Mouse (Mus musculus) bone marrow macrophage, adult 2 months (primary cell): Measurements from ENCODE around the gene Catsperg1. TPM values are rescaled to one million over a fixed set of nuclear protein-coding genes. Genes with fewer than 3 reads are reported as not detected.

Source experiments
- H3K27ac ChIP-seq: 2 replicates; pipeline ENCODE4 v1.5.1; 2012; ENCODE audit warnings: low read depth, low read length; ENCODE audit not compliant: insufficient read depth
- H3K4me1 ChIP-seq: 2 replicates; pipeline ENCODE4 v1.6.1; 2012; ENCODE audit warnings: low read length; ENCODE audit not compliant: control insufficient read depth, insufficient read depth
- H3K4me3 ChIP-seq: 2 replicates; pipeline ENCODE4 v1.5.1; 2012; ENCODE audit warnings: mild to moderate bottlenecking, low read length, moderate library complexity; ENCODE audit not compliant: insufficient read depth
- CTCF ChIP-seq: IDR thresholded peaks from 2 replicates; pipeline ENCODE4 v1.5.1; 2012; ENCODE audit warnings: low read depth, mild to moderate bottlenecking, low read length, moderate library complexity
- POLR2A ChIP-seq: IDR thresholded peaks from 2 replicates; pipeline ENCODE4 v1.6.1; 2012; ENCODE audit warnings: mild to moderate bottlenecking, low read depth, low read length, borderline replicate concordance
- polyA plus RNA-seq: library from polyadenylated mRNA; stranded (reverse); fragments of >200 nt; gene quantifications from 2 replicates; pipeline ENCODE4 v1.2.4, GENCODE M21; 2012; ENCODE audit not compliant: missing spikeins, insufficient read depth, insufficient read length

Catsperg1 gene
- polyA plus RNA-seq, 1 experiment: 4.0 TPM

DNA sequence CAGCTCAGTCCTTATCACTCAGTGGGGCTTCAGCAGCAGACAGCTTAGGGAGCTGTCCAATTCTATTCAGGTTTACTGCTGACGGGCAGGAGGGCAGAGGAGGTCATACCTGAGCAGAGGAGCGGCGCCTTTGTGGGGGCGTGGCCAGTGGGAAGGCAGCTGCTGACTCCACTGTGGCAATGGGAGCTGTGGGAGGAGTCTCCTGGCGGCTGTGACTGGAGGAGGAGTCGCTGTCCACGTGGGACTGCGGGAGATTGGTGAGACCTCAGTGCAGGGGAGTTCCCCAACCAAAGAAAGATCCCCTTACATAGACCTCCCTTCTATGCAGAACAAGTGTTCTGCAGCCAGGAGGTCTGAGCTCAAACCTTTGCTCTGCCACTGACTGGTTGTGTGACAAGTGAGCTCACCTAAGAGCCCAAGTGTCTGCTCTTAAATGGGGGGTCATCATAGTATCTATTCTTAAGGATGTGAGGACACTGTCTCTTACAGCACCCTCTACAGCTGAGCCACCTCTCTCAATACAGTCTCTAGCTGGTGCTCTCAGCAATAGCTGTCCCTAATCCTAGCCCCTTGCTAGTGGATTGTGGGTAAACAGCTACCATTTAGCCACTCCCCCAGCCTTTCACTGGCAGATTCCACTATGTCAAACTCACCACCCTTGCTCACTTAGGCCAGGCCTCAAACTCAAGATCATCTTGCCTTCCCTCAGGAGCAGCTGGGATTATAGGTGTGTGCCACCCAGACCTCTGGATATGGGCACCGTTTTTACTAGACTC lies 50.9 kb downstream of the Catsperg1 start:
- H3K27ac ChIP-seq: no peak overlapping the region
- H3K4me3 ChIP-seq: no peak overlapping the region
- peaks cover 5% of the 10 kb centered on the region; the same call in 1 of the 2 replicates for H3K4me1 ChIP-seq
- TF ChIP-seq CTCF (no peak), POLR2A (no peak)

DNA sequence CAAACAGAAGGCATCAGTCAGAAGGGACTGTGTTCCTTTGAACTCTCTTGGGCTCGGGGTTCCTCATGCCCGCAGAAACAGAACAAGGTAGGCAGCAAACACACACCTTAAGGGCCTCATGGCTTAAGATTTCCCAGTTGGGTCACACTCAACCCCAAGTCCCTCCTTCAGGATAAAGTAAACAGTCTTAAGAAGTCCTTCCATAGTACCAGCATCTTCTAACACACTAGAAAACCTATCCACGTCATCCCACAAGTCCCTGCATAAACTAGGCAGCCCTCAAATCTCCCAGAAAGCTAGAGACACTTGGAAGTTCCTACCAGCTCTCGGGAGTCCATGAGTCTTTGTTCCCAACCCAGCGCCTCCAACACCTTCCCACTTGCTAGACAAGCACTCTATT lies 51.5 kb downstream of the Catsperg1 start:
- no peak overlapping the region for H3K27ac ChIP-seq
- peaks cover 5% of the 10 kb centered on the region; the same call in 1 of the 2 replicates for H3K4me1 ChIP-seq
- H3K4me3 ChIP-seq: no peak overlapping the region
- TF ChIP-seq POLR2A (no peak), CTCF (no peak)

- Histone ChIP-seq H3K27ac (no peak overlapping the region), H3K4me3 (no peak overlapping the region), H3K4me1 (peaks cover 12% of the 10 kb centered on the region; the same call in 1 of the 2 replicates)
- TF ChIP-seq POLR2A: no peak
- no peak for TF ChIP-seq CTCF
Observed at GRCm38 (mm10) chr7:29158264-29158663, 55.6 kb downstream of the Catsperg1 start.

GRCm38 (mm10) chr7:29155838-29156782 lies 57.7 kb downstream of the Catsperg1 start, which contains the start of gene Fam98c:
Fam98c (minus strand) TSS chr7:29156234.
- peak within 1 kb of the TSS; percentile 86 for H3K4me3 ChIP-seq
- H3K4me1 ChIP-seq: peaks cover 8% of the 10 kb centered on the region; the same call in 1 of the 2 replicates
- H3K27ac ChIP-seq: peak within 1 kb of the TSS; percentile 50
- TF ChIP-seq CTCF (no peak; the same call in 1 of the 2 replicates), POLR2A (no peak)

- peak overlapping the region; percentile 50 for H3K27ac ChIP-seq
- peak overlapping the region; percentile 86 for H3K4me3 ChIP-seq
- TF ChIP-seq CTCF (no peak), POLR2A (no peak; the same call in 1 of the 2 replicates)
- H3K4me1 ChIP-seq: peaks cover 8% of the 10 kb centered on the region; the same call in 1 of the 2 replicates
Observed at GRCm38 (mm10) chr7:29155196-29155837, 58.5 kb downstream of the Catsperg1 start.

DNA sequence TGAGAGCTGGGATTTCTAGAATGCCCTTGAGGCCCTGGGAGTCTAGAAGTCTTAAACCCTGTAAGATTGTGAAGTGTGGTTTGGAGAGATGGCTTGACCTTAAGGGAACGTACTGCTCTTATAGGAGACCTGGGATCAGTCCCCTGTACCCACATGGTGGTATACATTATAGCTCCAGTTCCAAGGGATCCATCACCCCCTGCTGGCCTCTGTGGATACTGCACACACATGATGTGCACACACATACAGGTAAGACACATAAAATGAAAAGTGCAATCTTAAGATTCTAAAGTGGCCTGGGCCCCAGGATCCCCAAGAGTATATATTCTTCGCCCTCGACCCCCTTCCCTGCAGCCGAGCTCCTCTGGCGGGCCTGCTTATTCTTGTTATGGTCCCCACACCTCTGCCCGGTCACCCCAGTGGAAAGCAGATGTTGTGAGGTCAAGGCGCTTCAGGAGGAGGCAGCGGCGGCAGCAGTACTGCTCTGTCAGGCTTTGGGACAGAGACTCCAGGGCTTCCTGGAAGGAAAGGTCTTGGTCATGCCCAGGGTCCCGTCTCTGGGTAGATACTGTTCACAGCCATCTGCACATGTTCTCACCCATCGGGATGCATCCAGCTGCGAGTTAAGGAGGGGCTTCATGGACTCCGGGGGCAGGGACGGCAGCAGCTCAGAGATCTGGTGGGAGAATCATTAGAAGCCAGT lies 59.7 kb downstream of the Catsperg1 start:
- Histone ChIP-seq H3K4me1 (peaks cover 8% of the 10 kb centered on the region; the same call in 1 of the 2 replicates), H3K27ac (no peak overlapping the region), H3K4me3 (no peak overlapping the region)
- TF ChIP-seq POLR2A (no peak), CTCF (no peak)

- H3K4me3 ChIP-seq: no peak overlapping the region
- no peak overlapping the region for H3K27ac ChIP-seq
- peaks cover 4% of the 10 kb centered on the region; the same call in 1 of the 2 replicates for H3K4me1 ChIP-seq
- no peak for TF ChIP-seq POLR2A
- TF ChIP-seq CTCF: no peak
Observed at GRCm38 (mm10) chr7:29151486-29151885, 62.3 kb downstream of the Catsperg1 start.

GRCm38 (mm10) chr7:29148771-29149170 lies 65.1 kb downstream of the Catsperg1 start:
- Histone ChIP-seq H3K4me3 (no peak overlapping the region), H3K4me1 (peaks cover 10% of the 10 kb centered on the region)
- TF ChIP-seq CTCF: no peak
- no peak for TF ChIP-seq POLR2A

More at GRCm38 (mm10) chr7:29148771-29149170, 65.1 kb downstream of the Catsperg1 start:
- H3K27ac ChIP-seq: no peak overlapping the region
